ENCODE assay signal across 9 mouse cellular contexts in genomic region chr1:180976110-180976679, GRCm38 (mm10). TPM values are rescaled to one million over a fixed set of nuclear protein-coding genes. Genes with fewer than 3 reads are reported as not detected.
DNase-seq lines count a peak whose midpoint lies in the region; ATAC-seq lines count a peak whose summit lies in the region.
"Had no signal": no experiment of that assay in that cellular context is flagged by ENCODE, and none has a peak within 500 bp of the region (broad histone marks: within the 10 kb centered on the region; RNA-seq: fewer than 3 reads in every experiment).

No protein-coding gene starts in this region.

- H3K27ac ChIP-seq in midbrain, embryonic 13.5 days = no peak overlapping the region
- H3K27ac ChIP-seq: limb, embryonic 13.5 days had no signal

- no peaks in the 10 kb centered on the region for H3K27me3 ChIP-seq in midbrain, embryonic 13.5 days
- H3K27me3 ChIP-seq: limb, embryonic 13.5 days had no signal

- H3K4me3 ChIP-seq in midbrain, embryonic 13.5 days (replicated peaks) = no peak overlapping the region
- H3K4me3 ChIP-seq: limb, embryonic 13.5 days had no signal

- peak; percentile 32 to 52; a peak in 2 of 4 replicates for ATAC-seq in hematopoietic stem cell, adult 5-6 weeks (replicated peaks in 1 of 2; ENCODE audit: insufficient read depth in 1 of 2, low FRiP score in 2 of 2, low TSS enrichment in 1 of 2, low read depth in 1 of 2, poor library complexity in 2 of 2, severe bottlenecking in 2 of 2)
- no peak for ATAC-seq in midbrain, embryonic 13.5 days

- H3K4me2 ChIP-seq in midbrain, embryonic 13.5 days (replicated peaks) = no peak overlapping the region
- H3K4me2 ChIP-seq: limb, embryonic 13.5 days had no signal

- H3K36me3 ChIP-seq in midbrain, embryonic 13.5 days = no peaks in the 10 kb centered on the region

- WGBS in midbrain, embryonic 13.5 days = 65% methylated on average over 4 of the region's 4 CpGs

- H3K4me1 ChIP-seq in midbrain, embryonic 13.5 days (replicated peaks) = no peaks in the 10 kb centered on the region
- H3K4me1 ChIP-seq: limb, embryonic 13.5 days had no signal

- no peaks in the 10 kb centered on the region for H3K9me3 ChIP-seq in midbrain, embryonic 13.5 days
- H3K9me3 ChIP-seq: limb, embryonic 13.5 days had no signal

- no peak overlapping the region for H3K9ac ChIP-seq in midbrain, embryonic 13.5 days (replicated peaks)
- H3K9ac ChIP-seq: limb, embryonic 13.5 days had no signal

- peak; percentile 51 for DNase-seq in gastrocnemius, postnatal 10 days
- no peak for DNase-seq in gastrocnemius, adult 8-10 months (ENCODE audit: low spot score in 2 of 2)
- peak; percentile 32 to 38 for DNase-seq in urinary bladder, postnatal 36 days (ENCODE audit: low spot score in 2 of 2)
- DNase-seq in urinary bladder, postnatal 4 days (ENCODE audit: low spot score in 2 of 2) = no peak
- DNase-seq in retina, embryonic 14.5 days (ENCODE audit: low spot score) = peak; percentile 64
- DNase-seq in left cerebral cortex, adult 11 months (ENCODE audit: low spot score) = no peak

RNA-seq across cellular contexts. Expression of gene Tmem63a, which starts 34.1 kb away (rescaled TPM):
- 10 to 100 TPM; 13.2 to 16.2 TPM for total RNA-seq in gastrocnemius, postnatal 10 days (2021)
- 10 to 100 TPM; 14.9 to 18.2 (median 16.2) TPM for total RNA-seq in gastrocnemius, adult 8-10 months (2022)
- total RNA-seq in hematopoietic stem cell, adult 5-6 weeks (2017) = 21.8 and 25.5 TPM in 2 replicates
- polyA plus RNA-seq in midbrain, embryonic 13.5 days (2015; fragmentation: Nextera tagmentation; extraction: Ambion mirVana) = 0.93 and 1.8 TPM in 2 replicates

RNA-seq across cellular contexts. Expression of gene Lefty1, which starts 41.4 kb away (rescaled TPM):
- 1 to 10 TPM in 1 of 2 experiments, under 1 TPM in 1; 0.59 to 1.2 TPM for total RNA-seq in gastrocnemius, postnatal 10 days (2021)
- total RNA-seq in gastrocnemius, adult 8-10 months (2022) = under 1 TPM in 3 of 4 experiments, not detected in 1; 0.19 to 0.34 (median 0.24) TPM
- total RNA-seq in hematopoietic stem cell, adult 5-6 weeks (2017) = 0.45 and 2.9 TPM in 2 replicates
- 0.31 TPM in 1 of 2 replicates, not detected in the other for polyA plus RNA-seq in midbrain, embryonic 13.5 days (2015; fragmentation: Nextera tagmentation; extraction: Ambion mirVana)

RNA-seq across cellular contexts. Expression of gene Ephx1, which starts 44.5 kb away (rescaled TPM):
- 10 to 100 TPM; 15.8 to 17.6 TPM for total RNA-seq in gastrocnemius, postnatal 10 days (2021)
- total RNA-seq in gastrocnemius, adult 8-10 months (2022) = 10 to 100 TPM; 14.5 to 20.7 (median 16.2) TPM
- 3.9 TPM in 2 replicates for total RNA-seq in hematopoietic stem cell, adult 5-6 weeks (2017)
- polyA plus RNA-seq in midbrain, embryonic 13.5 days (2015; fragmentation: Nextera tagmentation; extraction: Ambion mirVana) = 2.0 and 2.6 TPM in 2 replicates

Comparison
In these comparisons a context has a peak if more than half of its experiments do, and no peak if none do; other contexts are left out.
1. DNase-seq: peak in gastrocnemius, postnatal 10 days (single experiment), urinary bladder, postnatal 36 days (2 of 2) and retina, embryonic 14.5 days (single experiment); none in gastrocnemius, adult 8-10 months (0 of 2), urinary bladder, postnatal 4 days (0 of 2) and left cerebral cortex, adult 11 months (single experiment).